Mouse (Mus musculus) heart, postnatal 0 days (tissue): Measurements from ENCODE around the gene Hba-x. TPM values are rescaled to one million over a fixed set of nuclear protein-coding genes. Genes with fewer than 3 reads are reported as not detected.
"Not testable (repeated sequence)": the region's sequence is repeated elsewhere in the genome, so short reads cannot be mapped to it uniquely, and the experiment has no call there.

ENCODE experiments used
- ATAC-seq: fragments of 200-750 bp; cut with Nextera tagmentation; 2 replicates; pipeline ENCODE4 v1.8.0; 2017; ENCODE audit warnings: low read depth, moderate number of reproducible peaks, moderate library complexity; ENCODE audit not compliant: insufficient read depth
- DNase-seq: peaks from one replicate; pipeline ENCODE4 v3.0.0-alpha.2; 2016; ENCODE audit warnings: low spot score
- H3K27ac ChIP-seq: fragments of 300-500 bp; sonication (generic); 2 replicates; pipeline ENCODE4 v1.5.1; 2014; ENCODE audit warnings: low read depth, mild to moderate bottlenecking
- H3K27me3 ChIP-seq: fragments of 300-500 bp; sonication (generic); 2 replicates; pipeline ENCODE4 v1.6.1; 2014; ENCODE audit warnings: low read length, mixed read lengths; ENCODE audit not compliant: control insufficient read depth, insufficient read depth
- H3K36me3 ChIP-seq: fragments of 300-500 bp; sonication (generic); replicated peaks from 2 replicates; pipeline ENCODE4 v1.6.1; 2014; ENCODE audit warnings: low read length, mixed read lengths; ENCODE audit not compliant: control insufficient read depth, insufficient read depth
- H3K4me1 ChIP-seq: fragments of 300-500 bp; sonication (generic); 2 replicates; pipeline ENCODE4 v1.6.1; 2014; ENCODE audit warnings: antibody characterized with exemption; ENCODE audit not compliant: control insufficient read depth, insufficient read depth
- H3K4me2 ChIP-seq: fragments of 300-500 bp; sonication (generic); 2 replicates; pipeline ENCODE4 v1.6.1; 2014; ENCODE audit warnings: low read depth, mild to moderate bottlenecking, low read length, moderate library complexity
- H3K4me3 ChIP-seq: fragments of 300-500 bp; sonication (generic); 2 replicates; pipeline ENCODE4 v1.5.1; 2014; ENCODE audit warnings: low read depth, low read length
- H3K9ac ChIP-seq: fragments of 300-500 bp; sonication (generic); replicated peaks from 2 replicates; pipeline ENCODE4 v1.6.1; 2014; ENCODE audit warnings: low read depth, low read length, mixed read lengths
- H3K9me3 ChIP-seq: fragments of 300-500 bp; sonication (generic); replicated peaks from 2 replicates; pipeline ENCODE4 v1.6.1; 2016; ENCODE audit warnings: low read length; ENCODE audit not compliant: control insufficient read depth
- CTCF ChIP-seq: IDR thresholded peaks from 2 replicates; pipeline ENCODE4 v1.5.1; 2016; ENCODE audit warnings: antibody characterized with exemption, control low read depth, low read depth
- EP300 ChIP-seq: IDR thresholded peaks from 2 replicates; pipeline ENCODE4 v1.6.1; 2016; ENCODE audit warnings: antibody characterized with exemption, low read depth
- WGBS: fragments of 180-500 bp; shearing (Covaris S2); extraction: QIAGEN DNeasy Blood & Tissue Kit; methylation state at CpG from one replicate; pipeline ENCODE4 v1.1.7; 2014; 5-methylcytosine and 5-hydroxymethylcytosine counted together
- polyA plus RNA-seq: library from polyadenylated mRNA; unstranded; fragments of >200 nt; fragmentation: Nextera tagmentation; extraction: Ambion mirVana; gene quantifications from 2 replicates; pipeline ENCODE4 v1.2.1, GENCODE M21; 2015
- total RNA-seq: library from RNA; depleted of rRNA; stranded (reverse); fragments of >200 nt; gene quantifications from 2 replicates; pipeline ENCODE4 v1.2.3, GENCODE M21; 2014; ENCODE audit warnings: low replicate concordance

Hba-x gene
- total and polyA plus RNA-seq, 2 experiments from 2014 or later: 0.68 TPM; not detected in 1

DNA sequence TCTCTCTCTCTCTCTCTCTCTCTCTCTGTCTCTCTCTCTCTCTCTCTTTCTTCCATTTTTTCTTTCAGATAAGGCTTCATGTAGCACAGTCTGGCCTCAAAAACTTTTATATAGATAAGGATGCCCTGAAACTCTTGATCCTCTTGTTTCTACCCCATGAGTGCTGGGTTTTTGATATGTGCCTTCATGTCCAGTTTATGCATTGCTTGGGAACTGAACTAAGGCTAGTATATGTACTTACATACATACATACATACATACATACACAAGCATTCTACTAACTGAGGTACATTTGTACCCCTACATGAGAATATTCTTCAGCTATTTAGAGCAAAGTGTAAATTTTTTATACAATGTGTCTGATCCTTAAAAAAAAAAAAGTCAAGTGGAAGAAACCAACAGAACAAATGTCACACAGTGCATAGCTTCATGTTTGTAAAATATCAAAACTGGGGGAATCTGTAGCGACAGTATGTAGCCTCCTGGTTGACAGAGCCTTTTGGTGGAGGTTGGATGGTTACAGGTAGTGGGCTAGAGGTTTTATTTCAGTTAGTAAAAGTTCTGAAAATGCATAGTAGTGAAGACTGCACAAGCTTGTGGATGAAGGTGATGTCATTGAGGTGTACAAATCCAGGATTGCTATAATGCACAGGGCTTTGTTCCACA, 21.8 kb downstream of the Hba-x start:
- 75% methylated on average over 1 of the region's 1 CpGs for WGBS
- H3K27ac ChIP-seq: no peak overlapping the region
- no peaks in the 10 kb centered on the region for H3K4me1 ChIP-seq
- H3K4me3 ChIP-seq: no peak overlapping the region
- peaks cover 11% of the 10 kb centered on the region; the same call in 1 of the 2 replicates for H3K27me3 ChIP-seq
- no peak overlapping the region for H3K9ac ChIP-seq
- no peak for ATAC-seq
- no peaks in the 10 kb centered on the region for H3K36me3 ChIP-seq
- TF ChIP-seq EP300 (no peak), CTCF (no peak)
- H3K9me3 ChIP-seq: no peaks in the 10 kb centered on the region
- no peak overlapping the region for H3K4me2 ChIP-seq
- no peak for DNase-seq

DNA sequence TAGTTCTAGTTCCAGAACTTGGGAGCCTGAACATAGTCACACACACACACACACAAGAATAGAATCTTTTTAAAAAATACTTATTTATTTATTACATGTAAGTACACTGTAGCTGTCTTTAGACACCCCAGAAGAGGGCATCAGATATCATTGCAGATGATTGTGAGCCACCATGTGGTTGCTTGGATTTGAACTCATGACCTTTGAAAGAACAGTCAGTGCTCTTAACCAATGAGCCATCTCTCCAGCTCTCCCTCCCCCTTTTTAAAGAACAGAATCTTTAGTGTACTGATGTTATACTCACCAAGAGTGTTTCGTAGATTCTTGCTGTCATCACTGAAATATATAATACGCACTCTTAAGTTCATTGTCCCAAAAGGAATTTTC, 22.3 kb downstream of the Hba-x start:
- 89% methylated on average over 2 of the region's 2 CpGs for WGBS
- Histone ChIP-seq H3K9me3 (no peaks in the 10 kb centered on the region), H3K9ac (no peak overlapping the region), H3K27me3 (peaks cover 11% of the 10 kb centered on the region; the same call in 1 of the 2 replicates), H3K36me3 (no peaks in the 10 kb centered on the region), H3K4me3 (no peak overlapping the region), H3K27ac (no peak overlapping the region), H3K4me2 (no peak overlapping the region), H3K4me1 (no peaks in the 10 kb centered on the region)
- ATAC-seq (no peak), DNase-seq (no peak)
- TF ChIP-seq EP300: no peak
- TF ChIP-seq CTCF: no peak

DNA sequence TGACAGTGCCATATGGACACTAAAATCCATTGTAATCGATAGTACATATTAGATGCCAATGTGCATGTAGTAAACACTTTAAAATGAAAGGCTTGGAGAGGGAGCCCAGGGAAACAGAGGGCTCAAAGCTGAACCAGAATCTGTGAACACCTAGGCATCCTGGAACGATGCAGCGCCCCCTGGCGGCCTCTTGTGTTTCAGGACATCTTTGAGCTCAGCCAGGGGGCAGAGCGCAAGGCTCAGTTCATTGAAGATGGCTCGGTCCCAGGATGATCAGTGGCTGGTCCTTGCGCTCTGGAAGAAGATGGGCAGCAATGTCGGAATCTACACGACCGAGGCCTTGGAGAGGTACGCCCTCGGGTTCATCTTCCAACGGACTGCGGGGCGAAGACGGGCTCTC, 23.7 kb downstream of the Hba-x start, which contains the start of gene Hbq1a:
Hbq1a (plus strand) TSS at position 205 of the 400 bp plus-strand sequence.
- H3K27me3 ChIP-seq, H3K36me3 ChIP-seq, H3K27ac ChIP-seq, H3K4me1 ChIP-seq, H3K9me3 ChIP-seq, H3K9ac ChIP-seq, DNase-seq, H3K4me3 ChIP-seq: not testable (repeated sequence)
- H3K4me2 ChIP-seq: peak within 1 kb of the TSS; percentile 23; the same call in 1 of the 2 replicates
- 6% methylated on average over 16 of the region's 16 CpGs for WGBS
- peak; percentile 24; the same call in 1 of the 2 replicates for ATAC-seq
- peak; percentile 70 for TF ChIP-seq CTCF

DNA sequence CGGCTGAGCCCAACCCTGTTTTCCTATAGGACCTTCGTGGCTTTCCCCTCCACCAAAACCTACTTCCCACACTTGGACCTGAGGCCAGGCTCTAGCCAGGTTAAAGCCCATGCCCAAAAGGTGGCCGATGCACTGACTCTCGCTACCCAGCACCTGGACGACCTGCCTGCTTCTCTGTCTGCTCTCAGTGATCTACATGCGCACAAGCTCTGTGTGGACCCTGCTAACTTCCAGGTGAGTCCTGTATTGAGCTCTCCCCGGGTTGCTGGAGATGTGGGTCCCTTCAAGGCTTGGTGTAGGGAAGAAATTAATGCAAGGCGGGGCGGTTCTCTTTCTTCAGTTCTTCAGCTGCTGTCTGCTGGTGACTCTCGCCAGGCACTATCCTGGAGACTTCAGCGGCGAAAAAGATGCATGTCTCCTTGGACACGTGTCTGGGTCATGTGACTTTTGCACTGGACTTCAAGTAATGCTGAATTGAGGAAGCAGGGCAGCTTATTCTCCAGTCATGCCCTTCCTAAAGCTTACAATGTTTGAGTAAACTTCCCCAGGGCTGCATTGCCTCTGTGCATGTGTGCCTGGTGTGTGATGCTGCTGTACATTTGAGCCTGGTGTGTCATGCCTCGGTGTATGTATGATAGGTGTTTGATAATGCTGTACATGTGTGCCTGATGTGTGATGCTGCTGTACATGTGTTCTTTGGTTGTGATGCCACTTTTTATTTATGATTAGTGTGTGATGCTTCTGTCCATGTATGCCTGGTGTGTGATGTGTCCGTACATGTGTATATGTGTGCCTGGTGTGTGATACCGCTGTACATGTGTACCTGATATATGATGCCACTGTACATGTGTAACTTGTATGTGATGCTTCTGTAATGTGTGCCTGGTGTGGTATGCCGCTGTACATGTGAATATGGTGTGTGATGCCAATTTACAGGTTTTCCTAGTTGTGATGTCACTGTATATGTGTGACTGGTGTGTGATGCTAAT, 24.4 kb downstream of the Hba-x start:
- no peaks in the 10 kb centered on the region for H3K36me3 ChIP-seq
- TF ChIP-seq CTCF (no peak), EP300 (no peak)
- H3K4me2 ChIP-seq: peak overlapping the region; percentile 23; the same call in 1 of the 2 replicates
- DNase-seq: no peak
- no peak for ATAC-seq
- no peaks in the 10 kb centered on the region for H3K4me1 ChIP-seq
- no peak overlapping the region for H3K27ac ChIP-seq
- H3K27me3 ChIP-seq: no peaks in the 10 kb centered on the region
- no peak overlapping the region for H3K9ac ChIP-seq
- 52% methylated on average over 14 of the region's 17 CpGs for whole genome bisulfite sequencing
- H3K4me3 ChIP-seq: no peak overlapping the region
- no peaks in the 10 kb centered on the region for H3K9me3 ChIP-seq

DNA sequence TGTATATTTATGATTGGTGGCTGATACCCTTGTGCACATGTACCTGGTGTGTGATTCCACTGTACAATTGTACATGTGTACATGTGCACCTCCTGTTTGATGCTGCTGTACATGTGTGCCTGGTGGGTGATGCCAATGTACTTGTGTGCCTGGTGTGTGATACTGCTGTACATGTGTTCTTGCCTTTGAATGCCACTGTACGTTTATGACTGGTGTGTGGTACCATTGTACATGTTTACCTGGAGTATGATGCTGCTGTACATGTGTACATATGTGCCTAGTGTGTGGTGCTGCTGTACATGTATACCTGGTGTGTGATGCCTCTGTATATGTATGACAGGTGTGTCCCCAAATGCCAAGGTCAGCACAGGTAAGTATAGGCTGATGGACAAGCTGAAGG, 25.3 kb downstream of the Hba-x start:
- no peak overlapping the region for H3K9ac ChIP-seq
- H3K4me3 ChIP-seq: no peak overlapping the region
- DNase-seq (no peak), ATAC-seq (no peak)
- H3K36me3 ChIP-seq: no peaks in the 10 kb centered on the region
- WGBS: 44% methylated on average over 1 of the region's 1 CpGs
- no peak overlapping the region for H3K4me2 ChIP-seq
- no peaks in the 10 kb centered on the region for H3K27me3 ChIP-seq
- no peak overlapping the region for H3K27ac ChIP-seq
- no peaks in the 10 kb centered on the region for H3K9me3 ChIP-seq
- no peak for TF ChIP-seq EP300
- no peak for TF ChIP-seq CTCF
- H3K4me1 ChIP-seq: no peaks in the 10 kb centered on the region
